In genomic region chr9:65390752-65391612, GRCm38 (mm10) we compare ENCODE assay signal across 7 mouse cellular contexts. TPM values are rescaled to one million over a fixed set of nuclear protein-coding genes. Genes with fewer than 3 reads are reported as not detected.
A peak's percentile ranks its signal among the peaks of the same experiment; 100 is the strongest.
DNase-seq lines count a peak whose midpoint lies in the region; ATAC-seq lines count a peak whose summit lies in the region.

No protein-coding gene starts in this region.

- peaks cover 81% of the 10 kb centered on the region for H3K27me3 ChIP-seq in megakaryocyte, embryonic 14.5 days (replicated peaks)
- H3K27me3 ChIP-seq in embryonic facial prominence, embryonic 12.5 days = peaks cover 46% of the 10 kb centered on the region
- peaks cover 44% of the 10 kb centered on the region for H3K27me3 ChIP-seq in hindbrain, embryonic 15.5 days

- no peaks in the 10 kb centered on the region for H3K36me3 ChIP-seq in megakaryocyte, embryonic 14.5 days (replicated peaks; ENCODE audit: low read length)
- no peaks in the 10 kb centered on the region for H3K36me3 ChIP-seq in embryonic facial prominence, embryonic 12.5 days
- H3K36me3 ChIP-seq in hindbrain, embryonic 15.5 days = no peaks in the 10 kb centered on the region

- no peak for DNase-seq in urinary bladder, postnatal 10 days (ENCODE audit: low spot score)

- 16% methylated on average over 96 of the region's 96 CpGs for WGBS in embryonic facial prominence, embryonic 12.5 days
- 17% methylated on average over 91 of the region's 96 CpGs for WGBS in hindbrain, embryonic 15.5 days

- peak overlapping the region; percentile 67 for H3K4me2 ChIP-seq in embryonic facial prominence, embryonic 12.5 days (replicated peaks)
- peak overlapping the region; percentile 57 for H3K4me2 ChIP-seq in hindbrain, embryonic 15.5 days

- H3K27ac ChIP-seq in embryonic facial prominence, embryonic 12.5 days = no peak overlapping the region
- no peak overlapping the region for H3K27ac ChIP-seq in hindbrain, embryonic 15.5 days (replicated peaks)

- H3K4me1 ChIP-seq in megakaryocyte, embryonic 14.5 days = peaks cover 30% of the 10 kb centered on the region
- H3K4me1 ChIP-seq in embryonic facial prominence, embryonic 12.5 days = no peaks in the 10 kb centered on the region
- peaks cover 7% of the 10 kb centered on the region; the same call in 1 of the 2 replicates for H3K4me1 ChIP-seq in hindbrain, embryonic 15.5 days (replicated peaks)

- peaks cover 16% of the 10 kb centered on the region for H3K9me3 ChIP-seq in megakaryocyte, embryonic 14.5 days
- H3K9me3 ChIP-seq in embryonic facial prominence, embryonic 12.5 days = no peaks in the 10 kb centered on the region
- no peaks in the 10 kb centered on the region for H3K9me3 ChIP-seq in hindbrain, embryonic 15.5 days

- H3K9ac ChIP-seq in embryonic facial prominence, embryonic 12.5 days = peak overlapping the region; percentile 60
- no peak overlapping the region for H3K9ac ChIP-seq in hindbrain, embryonic 15.5 days

- ATAC-seq in megakaryocyte, adult 5-6 weeks (ENCODE audit: poor library complexity, severe bottlenecking) = no peak
- ATAC-seq in embryonic facial prominence, embryonic 12.5 days (ENCODE audit: insufficient number of reproducible peaks, insufficient read depth, low FRiP score, low TSS enrichment) = no peak
- ATAC-seq in hindbrain, embryonic 15.5 days (ENCODE audit: low FRiP score, low read depth) = peak; percentile 54; the same call in 1 of the 2 replicates
- peak; percentile 23; the same call in 1 of the 2 replicates for ATAC-seq in megakaryocyte progenitor cell, adult 5-6 weeks (replicated peaks; ENCODE audit: poor library complexity)
- no peak for ATAC-seq in inflammation-experienced regulatory T-cells, adult 6 months

- peak overlapping the region; percentile 89 for H3K4me3 ChIP-seq in megakaryocyte, embryonic 14.5 days (replicated peaks)
- H3K4me3 ChIP-seq in embryonic facial prominence, embryonic 12.5 days = peak overlapping the region; percentile 51
- peak overlapping the region; percentile 39 for H3K4me3 ChIP-seq in hindbrain, embryonic 15.5 days

RNA-seq across cellular contexts. Expression of gene Kbtbd13, which starts 0.5 kb away (rescaled TPM):
- not detected in 2 replicates for polyA plus RNA-seq in megakaryocyte, embryonic 14.5 days (2012; ENCODE audit: insufficient read depth, low replicate concordance)
- not detected in 2 replicates for total RNA-seq in megakaryocyte, adult 5-6 weeks (2015)
- not detected in 2 replicates for total RNA-seq in megakaryocyte, adult 5-6 weeks (2017)
- 1.4 and 1.6 TPM in 2 replicates for polyA plus RNA-seq in embryonic facial prominence, embryonic 12.5 days (2016; fragmentation: Nextera tagmentation; extraction: Ambion mirVana)
- polyA plus RNA-seq in hindbrain, embryonic 15.5 days (2015; fragmentation: Nextera tagmentation; extraction: Ambion mirVana) = 0.41 and 0.78 TPM in 2 replicates
- 0.10 TPM in 1 of 2 replicates, not detected in the other for total RNA-seq in megakaryocyte progenitor cell, adult 5-6 weeks (2015)
- total RNA-seq in megakaryocyte progenitor cell, adult 5-6 weeks (2017) = 0.17 and 0.37 TPM in 2 replicates
- polyA plus RNA-seq in inflammation-experienced regulatory T-cells, adult 6 months (2017; shearing (Covaris generic)) = not detected

RNA-seq across cellular contexts. Expression of gene Rasl12, which starts 7.3 kb away (rescaled TPM):
- not detected in 2 replicates for polyA plus RNA-seq in megakaryocyte, embryonic 14.5 days (2012; ENCODE audit: insufficient read depth, low replicate concordance)
- total RNA-seq in megakaryocyte, adult 5-6 weeks (2015) = 0.25 TPM in 1 of 2 replicates, not detected in the other
- total RNA-seq in megakaryocyte, adult 5-6 weeks (2017) = 0.07 and 0.41 TPM in 2 replicates
- polyA plus RNA-seq in embryonic facial prominence, embryonic 12.5 days (2016; fragmentation: Nextera tagmentation; extraction: Ambion mirVana) = 11.7 and 11.9 TPM in 2 replicates
- 7.6 TPM in 2 replicates for polyA plus RNA-seq in hindbrain, embryonic 15.5 days (2015; fragmentation: Nextera tagmentation; extraction: Ambion mirVana)
- not detected in 2 replicates for total RNA-seq in megakaryocyte progenitor cell, adult 5-6 weeks (2015)
- not detected in 2 replicates for total RNA-seq in megakaryocyte progenitor cell, adult 5-6 weeks (2017)
- under 1 TPM in 2 of 3 experiments, not detected in 1; 0.23 to 0.89 TPM for polyA plus RNA-seq in inflammation-experienced regulatory T-cells, adult 6 months (2017; shearing (Covaris generic))

RNA-seq across cellular contexts. Expression of gene Ubap1l, which starts 30.1 kb away (rescaled TPM):
- 0.28 and 4.7 TPM in 2 replicates for polyA plus RNA-seq in megakaryocyte, embryonic 14.5 days (2012; ENCODE audit: insufficient read depth, low replicate concordance)
- 0.58 TPM in 1 of 2 replicates, not detected in the other for total RNA-seq in megakaryocyte, adult 5-6 weeks (2015)
- 0.12 TPM in 1 of 2 replicates, not detected in the other for total RNA-seq in megakaryocyte, adult 5-6 weeks (2017)
- polyA plus RNA-seq in embryonic facial prominence, embryonic 12.5 days (2016; fragmentation: Nextera tagmentation; extraction: Ambion mirVana) = 0.31 and 0.38 TPM in 2 replicates
- 2.5 and 3.3 TPM in 2 replicates for polyA plus RNA-seq in hindbrain, embryonic 15.5 days (2015; fragmentation: Nextera tagmentation; extraction: Ambion mirVana)
- total RNA-seq in megakaryocyte progenitor cell, adult 5-6 weeks (2015) = not detected in 2 replicates
- total RNA-seq in megakaryocyte progenitor cell, adult 5-6 weeks (2017) = 0.57 TPM in 1 of 2 replicates, not detected in the other
- polyA plus RNA-seq in inflammation-experienced regulatory T-cells, adult 6 months (2017; shearing (Covaris generic)) = under 1 TPM in 1 of 3 experiments, not detected in 2; 0.54 TPM

RNA-seq across cellular contexts. Expression of gene Slc51b, which starts 31.8 kb away (rescaled TPM):
- not detected in 2 replicates for polyA plus RNA-seq in megakaryocyte, embryonic 14.5 days (2012; ENCODE audit: insufficient read depth, low replicate concordance)
- not detected in 2 replicates for total RNA-seq in megakaryocyte, adult 5-6 weeks (2015)
- total RNA-seq in megakaryocyte, adult 5-6 weeks (2017) = not detected in 2 replicates
- polyA plus RNA-seq in embryonic facial prominence, embryonic 12.5 days (2016; fragmentation: Nextera tagmentation; extraction: Ambion mirVana) = not detected in 2 replicates
- polyA plus RNA-seq in hindbrain, embryonic 15.5 days (2015; fragmentation: Nextera tagmentation; extraction: Ambion mirVana) = not detected in 2 replicates
- total RNA-seq in megakaryocyte progenitor cell, adult 5-6 weeks (2015) = not detected in 2 replicates
- not detected in 2 replicates for total RNA-seq in megakaryocyte progenitor cell, adult 5-6 weeks (2017)
- polyA plus RNA-seq in inflammation-experienced regulatory T-cells, adult 6 months (2017; shearing (Covaris generic)) = not detected

RNA-seq across cellular contexts. Expression of gene Mtfmt, which starts 44.6 kb away (rescaled TPM):
- 4.8 and 6.3 TPM in 2 replicates for polyA plus RNA-seq in megakaryocyte, embryonic 14.5 days (2012; ENCODE audit: insufficient read depth, low replicate concordance)
- 12.2 and 20.5 TPM in 2 replicates for total RNA-seq in megakaryocyte, adult 5-6 weeks (2015)
- 6.7 and 9.5 TPM in 2 replicates for total RNA-seq in megakaryocyte, adult 5-6 weeks (2017)
- polyA plus RNA-seq in embryonic facial prominence, embryonic 12.5 days (2016; fragmentation: Nextera tagmentation; extraction: Ambion mirVana) = 23.4 and 25.1 TPM in 2 replicates
- polyA plus RNA-seq in hindbrain, embryonic 15.5 days (2015; fragmentation: Nextera tagmentation; extraction: Ambion mirVana) = 25.4 and 25.7 TPM in 2 replicates
- total RNA-seq in megakaryocyte progenitor cell, adult 5-6 weeks (2015) = 26.6 and 27.2 TPM in 2 replicates
- 16.4 and 19.5 TPM in 2 replicates for total RNA-seq in megakaryocyte progenitor cell, adult 5-6 weeks (2017)
- polyA plus RNA-seq in inflammation-experienced regulatory T-cells, adult 6 months (2017; shearing (Covaris generic)) = 10 to 100 TPM; 20.3 to 25.1 (median 21.8) TPM

Comparison
In these comparisons a context has a peak if more than half of its experiments do, and no peak if none do; other contexts are left out.
1. H3K4me3 ChIP-seq: peak in every context shown above with its lines; median percentile 89 in megakaryocyte, embryonic 14.5 days; 51 in embryonic facial prominence, embryonic 12.5 days; 39 in hindbrain, embryonic 15.5 days.
2. ATAC-seq: peak in hindbrain, embryonic 15.5 days (single experiment) and megakaryocyte progenitor cell, adult 5-6 weeks (single experiment); none in megakaryocyte, adult 5-6 weeks (single experiment), embryonic facial prominence, embryonic 12.5 days (single experiment) and inflammation-experienced regulatory T-cells, adult 6 months (single experiment).